Mouse (Mus musculus): ENCODE results near the gene Mmadhc. TPM values are rescaled to one million over a fixed set of nuclear protein-coding genes. Genes with fewer than 3 reads are reported as not detected.
A peak's percentile ranks its signal among the peaks of the same experiment; 100 is the strongest.

The Mmadhc gene
- polyA plus RNA-seq, 2 experiments = 43.7 to 79.7 TPM

- Histone ChIP-seq H3K9me3 (ENCODE audit: control insufficient read depth, low read length) (no peaks in the 10 kb centered on the region), H3K27me3 (ENCODE audit: control insufficient read depth, insufficient read depth, low read length) (no peaks in the 10 kb centered on the region), H3K4me1 (replicated peaks; ENCODE audit: control insufficient read depth in 2 of 2, insufficient read depth in 2 of 2, low read length in 1 of 2) (peaks cover 0 to 3% of the 10 kb centered on the region in 2 experiments; a peak in 1 of 4 replicates), H3K4me3 (ENCODE audit: insufficient read depth in 1 of 2, low read depth in 2 of 2, low read length in 2 of 2) (no peak overlapping the region), H3K9ac (replicated peaks) (no peak overlapping the region), H3K36me3 (replicated peaks; ENCODE audit: control insufficient read depth, insufficient read depth, low read depth) (peaks cover 48% of the 10 kb centered on the region), H3K4me2 (ENCODE audit: low read depth) (no peak overlapping the region), H3K27ac (no peak overlapping the region)
- ATAC-seq (ENCODE audit: insufficient read depth) (no peak), DNase-seq (ENCODE audit: low read depth in 3 of 3, low spot score in 3 of 3) (no peak)
- WGBS (ENCODE audit: insufficient replicate concordance) = 79% methylated on average over 3 of the region's 3 CpGs
- TF ChIP-seq EP300 (IDR thresholded peaks at IDR 0.05; ENCODE audit: low read depth) (no peak), CTCF (IDR thresholded peaks at IDR 0.05; ENCODE audit: low read depth) (no peak)
These were observed 11.8 kb downstream of the Mmadhc start for GRCm38 (mm10) chr2:50284781-50285180.

GRCm38 (mm10) chr2:50284040-50284439, 12.6 kb downstream of the Mmadhc start:
- ATAC-seq (ENCODE audit: insufficient read depth) (no peak), DNase-seq (ENCODE audit: low read depth in 3 of 3, low spot score in 3 of 3) (no peak)
- Histone ChIP-seq H3K27me3 (ENCODE audit: control insufficient read depth, insufficient read depth, low read length) (no peaks in the 10 kb centered on the region), H3K4me1 (replicated peaks; ENCODE audit: control insufficient read depth in 2 of 2, insufficient read depth in 2 of 2, low read length in 1 of 2) (peaks cover 0 to 3% of the 10 kb centered on the region in 2 experiments; a peak in 1 of 4 replicates), H3K4me2 (ENCODE audit: low read depth) (no peak overlapping the region), H3K27ac (no peak overlapping the region), H3K9me3 (ENCODE audit: control insufficient read depth, low read length) (no peaks in the 10 kb centered on the region), H3K9ac (replicated peaks) (no peak overlapping the region), H3K4me3 (ENCODE audit: insufficient read depth in 1 of 2, low read depth in 2 of 2, low read length in 2 of 2) (no peak overlapping the region), H3K36me3 (replicated peaks; ENCODE audit: control insufficient read depth, insufficient read depth, low read depth) (peaks cover 50% of the 10 kb centered on the region)
- 85% methylated on average over 5 of the region's 5 CpGs for WGBS (ENCODE audit: insufficient replicate concordance)
- TF ChIP-seq CTCF (IDR thresholded peaks at IDR 0.05; ENCODE audit: low read depth) (no peak), EP300 (IDR thresholded peaks at IDR 0.05; ENCODE audit: low read depth) (no peak)

GRCm38 (mm10) chr2:50276715-50277114, 19.9 kb downstream of the Mmadhc start:
- H3K9ac ChIP-seq (replicated peaks) = no peak overlapping the region
- no peak for ATAC-seq (ENCODE audit: insufficient read depth)
- no peaks in the 10 kb centered on the region for H3K9me3 ChIP-seq (ENCODE audit: control insufficient read depth, low read length)
- 81% methylated on average over 10 of the region's 10 CpGs for WGBS (ENCODE audit: insufficient replicate concordance)
- H3K27me3 ChIP-seq (ENCODE audit: control insufficient read depth, insufficient read depth, low read length) = no peaks in the 10 kb centered on the region
- TF ChIP-seq CTCF (IDR thresholded peaks at IDR 0.05; ENCODE audit: low read depth) (no peak), EP300 (IDR thresholded peaks at IDR 0.05; ENCODE audit: low read depth) (no peak)
- DNase-seq (ENCODE audit: low read depth in 3 of 3, low spot score in 3 of 3) = no peak
- H3K4me1 ChIP-seq (replicated peaks; ENCODE audit: control insufficient read depth in 2 of 2, insufficient read depth in 2 of 2, low read length in 1 of 2) = no peaks in the 10 kb centered on the region
- no peak overlapping the region for H3K27ac ChIP-seq
- H3K36me3 ChIP-seq (replicated peaks; ENCODE audit: control insufficient read depth, insufficient read depth, low read depth) = peaks cover 13% of the 10 kb centered on the region
- H3K4me3 ChIP-seq (ENCODE audit: insufficient read depth in 1 of 2, low read depth in 2 of 2, low read length in 2 of 2) = no peak overlapping the region
- H3K4me2 ChIP-seq (ENCODE audit: low read depth) = no peak overlapping the region

- Histone ChIP-seq H3K4me3 (ENCODE audit: insufficient read depth in 1 of 2, low read depth in 2 of 2, low read length in 2 of 2) (no peak overlapping the region), H3K9ac (replicated peaks) (no peak overlapping the region), H3K27ac (no peak overlapping the region), H3K9me3 (ENCODE audit: control insufficient read depth, low read length) (no peaks in the 10 kb centered on the region), H3K4me1 (replicated peaks; ENCODE audit: control insufficient read depth in 2 of 2, insufficient read depth in 2 of 2, low read length in 1 of 2) (no peaks in the 10 kb centered on the region), H3K4me2 (ENCODE audit: low read depth) (no peak overlapping the region), H3K36me3 (replicated peaks; ENCODE audit: control insufficient read depth, insufficient read depth, low read depth) (no peaks in the 10 kb centered on the region; the same call in 1 of the 2 replicates), H3K27me3 (ENCODE audit: control insufficient read depth, insufficient read depth, low read length) (no peaks in the 10 kb centered on the region)
- DNase-seq (ENCODE audit: low read depth in 3 of 3, low spot score in 3 of 3) (no peak), ATAC-seq (ENCODE audit: insufficient read depth) (no peak)
- TF ChIP-seq CTCF (IDR thresholded peaks at IDR 0.05; ENCODE audit: low read depth) (no peak), EP300 (IDR thresholded peaks at IDR 0.05; ENCODE audit: low read depth) (no peak)
- 62% methylated on average over 6 of the region's 6 CpGs for WGBS (ENCODE audit: insufficient replicate concordance)
These were observed 23.2 kb downstream of the Mmadhc start for GRCm38 (mm10) chr2:50273415-50273814.

GRCm38 (mm10) chr2:50272165-50272564, 24.4 kb downstream of the Mmadhc start:
- ATAC-seq (ENCODE audit: insufficient read depth) (no peak), DNase-seq (ENCODE audit: low read depth in 3 of 3, low spot score in 3 of 3) (no peak)
- Histone ChIP-seq H3K9ac (replicated peaks) (no peak overlapping the region), H3K9me3 (ENCODE audit: control insufficient read depth, low read length) (no peaks in the 10 kb centered on the region), H3K4me3 (ENCODE audit: insufficient read depth in 1 of 2, low read depth in 2 of 2, low read length in 2 of 2) (no peak overlapping the region), H3K4me2 (ENCODE audit: low read depth) (no peak overlapping the region), H3K27me3 (ENCODE audit: control insufficient read depth, insufficient read depth, low read length) (no peaks in the 10 kb centered on the region), H3K27ac (no peak overlapping the region), H3K36me3 (replicated peaks; ENCODE audit: control insufficient read depth, insufficient read depth, low read depth) (no peaks in the 10 kb centered on the region), H3K4me1 (replicated peaks; ENCODE audit: control insufficient read depth in 2 of 2, insufficient read depth in 2 of 2, low read length in 1 of 2) (no peaks in the 10 kb centered on the region)
- TF ChIP-seq EP300 (IDR thresholded peaks at IDR 0.05; ENCODE audit: low read depth) (no peak), CTCF (IDR thresholded peaks at IDR 0.05; ENCODE audit: low read depth) (peak; percentile 22; the same call in 1 of the 2 replicates)
- WGBS (ENCODE audit: insufficient replicate concordance) = 25% methylated on average over 5 of the region's 5 CpGs

Data from liver, embryonic 14.5 days (tissue).